Comparison of ENCODE assay signal across 22 mouse cellular contexts in genomic region chr2:128209841-128210329, GRCm38 (mm10).
A peak's percentile ranks its signal among the peaks of the same experiment; 100 is the strongest.
DNase-seq lines count a peak whose midpoint lies in the region; ATAC-seq and TF ChIP-seq lines count a peak whose summit lies in the region.
"Had no signal": no experiment of that assay in that cellular context is flagged by ENCODE, and none has a peak within 500 bp of the region (broad histone marks: within the 10 kb centered on the region; RNA-seq: fewer than 3 reads in every experiment).

No protein-coding gene starts in this region.

- H3K9me3 ChIP-seq in lung, postnatal 0 days (ENCODE audit: low read length) = no peaks in the 10 kb centered on the region
- H3K9me3 ChIP-seq in ES-Bruce4 (replicated peaks; ENCODE audit: control insufficient read depth, insufficient read depth, low read length, poor library complexity, severe bottlenecking) = no peaks in the 10 kb centered on the region
- no peaks in the 10 kb centered on the region for H3K9me3 ChIP-seq in midbrain, postnatal 0 days (ENCODE audit: low read length)
- H3K9me3 ChIP-seq: embryonic facial prominence, embryonic 15.5 days; heart, embryonic 12.5 days; hindbrain, embryonic 10.5 days; intestine, embryonic 15.5 days had no signal

- no peaks in the 10 kb centered on the region for H3K36me3 ChIP-seq in lung, postnatal 0 days (ENCODE audit: insufficient read depth, low read length)
- H3K36me3 ChIP-seq in ES-Bruce4 (ENCODE audit: control insufficient read depth, insufficient read depth, low read length, poor library complexity, severe bottlenecking) = no peaks in the 10 kb centered on the region
- no peaks in the 10 kb centered on the region for H3K36me3 ChIP-seq in midbrain, postnatal 0 days (ENCODE audit: insufficient read depth, low read length)
- H3K36me3 ChIP-seq: embryonic facial prominence, embryonic 15.5 days; heart, embryonic 12.5 days; hindbrain, embryonic 10.5 days; intestine, embryonic 15.5 days had no signal

- ATAC-seq in lung, postnatal 0 days = no peak
- no peak for ATAC-seq in midbrain, postnatal 0 days (ENCODE audit: low FRiP score)
- no peak for ATAC-seq in frontal cortex, adult (ENCODE audit: low TSS enrichment)
- ATAC-seq: forebrain, postnatal 0 days; intestine, embryonic 15.5 days had no signal

- no peak overlapping the region for H3K4me3 ChIP-seq in lung, postnatal 0 days (ENCODE audit: low read depth, low read length)
- H3K4me3 ChIP-seq in ES-Bruce4 (ENCODE audit: low read depth, low read length) = no peak overlapping the region
- H3K4me3 ChIP-seq in midbrain, postnatal 0 days (ENCODE audit: low read depth, low read length) = no peak overlapping the region
- H3K4me3 ChIP-seq: embryonic facial prominence, embryonic 15.5 days; erythroblast, embryonic 14.5 days; gastrocnemius, adult 2 months; heart, embryonic 12.5 days; hindbrain, embryonic 10.5 days; intestine, embryonic 15.5 days had no signal

- H3K4me2 ChIP-seq in lung, postnatal 0 days (replicated peaks; ENCODE audit: low read depth, low read length) = no peak overlapping the region
- H3K4me2 ChIP-seq in midbrain, postnatal 0 days (ENCODE audit: low read depth, low read length, poor library complexity, severe bottlenecking) = no peak overlapping the region
- H3K4me2 ChIP-seq: embryonic facial prominence, embryonic 15.5 days; heart, embryonic 12.5 days; hindbrain, embryonic 14.5 days; intestine, embryonic 15.5 days had no signal

- H3K27me3 ChIP-seq in lung, postnatal 0 days (replicated peaks; ENCODE audit: insufficient read depth, low read length) = no peaks in the 10 kb centered on the region
- H3K27me3 ChIP-seq in ES-Bruce4 (ENCODE audit: control insufficient read depth, insufficient read depth, low read length, poor library complexity, severe bottlenecking) = no peaks in the 10 kb centered on the region
- 0 out of 2 replicates have a peak, but pooled peaks cover 3% of the 10 kb centered on the region for H3K27me3 ChIP-seq in midbrain, postnatal 0 days (ENCODE audit: insufficient read depth, low read length)
- H3K27me3 ChIP-seq: heart, embryonic 12.5 days; intestine, embryonic 15.5 days had no signal

- H3K9ac ChIP-seq in lung, postnatal 0 days (replicated peaks; ENCODE audit: low read depth) = no peak overlapping the region
- H3K9ac ChIP-seq in ES-Bruce4 (ENCODE audit: low read depth, poor library complexity, severe bottlenecking) = no peak overlapping the region
- H3K9ac ChIP-seq in midbrain, postnatal 0 days (replicated peaks; ENCODE audit: low read length, poor library complexity, severe bottlenecking) = no peak overlapping the region
- H3K9ac ChIP-seq: embryonic facial prominence, embryonic 15.5 days; forebrain, postnatal 0 days; heart, embryonic 12.5 days; hindbrain, embryonic 14.5 days; intestine, embryonic 15.5 days had no signal

- H3K27ac ChIP-seq in lung, postnatal 0 days (ENCODE audit: low read length) = no peak overlapping the region
- H3K27ac ChIP-seq in ES-Bruce4 (ENCODE audit: insufficient read depth, low read length) = 0 out of 2 replicates have a peak overlapping the region, but pooled peaks have one; percentile 36
- H3K27ac ChIP-seq in midbrain, postnatal 0 days (ENCODE audit: low read depth, low read length) = no peak overlapping the region
- H3K27ac ChIP-seq: embryonic facial prominence, embryonic 15.5 days; gastrocnemius, adult 2 months; hindbrain, embryonic 10.5 days; hindbrain, embryonic 14.5 days; intestine, embryonic 15.5 days had no signal

- TF ChIP-seq CTCF in lung, postnatal 0 days (IDR thresholded peaks at IDR 0.05) = no peak
- no peak for TF ChIP-seq CTCF in ES-Bruce4 (IDR thresholded peaks at IDR 0.05; ENCODE audit: low read depth, low read length)
- TF ChIP-seq CTCF in midbrain, postnatal 0 days (IDR thresholded peaks at IDR 0.05) = no peak

- TF ChIP-seq EP300 in lung, postnatal 0 days (IDR thresholded peaks at IDR 0.05) = no peak
- no peak for TF ChIP-seq EP300 in ES-Bruce4 (IDR thresholded peaks at IDR 0.05; ENCODE audit: insufficient read depth, low read depth, low read length)

- no peak for TF ChIP-seq POLR2A in ES-Bruce4 (IDR thresholded peaks at IDR 0.05; ENCODE audit: insufficient read depth, low read length)

- peaks cover 9% of the 10 kb centered on the region; the same call in 1 of the 2 replicates for H3K4me1 ChIP-seq in lung, postnatal 0 days (ENCODE audit: insufficient read depth, low read depth, low read length)
- H3K4me1 ChIP-seq in ES-Bruce4 (ENCODE audit: control insufficient read depth, insufficient read depth, low read length) = peaks cover 6% of the 10 kb centered on the region
- peaks cover 6% of the 10 kb centered on the region; the same call in 1 of the 2 replicates for H3K4me1 ChIP-seq in midbrain, postnatal 0 days (ENCODE audit: insufficient read depth, low read length)

- WGBS in lung, postnatal 0 days = 76% methylated on average over 2 of the region's 2 CpGs
- WGBS in midbrain, postnatal 0 days = 65% methylated on average over 2 of the region's 2 CpGs

- peak; percentile 32 for DNase-seq in lung, postnatal 0 days (ENCODE audit: low spot score)
- no peak for DNase-seq in lung, postnatal 25 days (ENCODE audit: low spot score)
- DNase-seq in R1 (ENCODE audit: low read depth, low spot score) = peak; percentile 22
- DNase-seq in midbrain, postnatal 0 days (ENCODE audit: low spot score) = no peak
- DNase-seq in adrenal gland, postnatal 14 days = no peak
- DNase-seq: adrenal gland, adult 2 months; adrenal gland, postnatal 36 days; B cell, adult 2 months; cerebellum, adult 11 months; cerebellum, adult 8-10 months; embryo, embryonic 11 days; gastrocnemius, adult 2 months; gastrocnemius, postnatal 25 days had no signal

Comparison
In these comparisons a context has a peak if more than half of its experiments do, and no peak if none do; other contexts are left out.
1. DNase-seq: peak in lung, postnatal 0 days (single experiment) and R1 (single experiment); none in lung, postnatal 25 days (single experiment), midbrain, postnatal 0 days (single experiment) and adrenal gland, postnatal 14 days (single experiment).